Mouse (Mus musculus) megakaryocyte, embryonic 14.5 days (primary cell): ENCODE data around the gene Dlgap5.

Experiments used
- FLI1 ChIP-seq: IDR thresholded peaks from 2 replicates; pipeline ENCODE4 v1.6.1; 2012; ENCODE audit warnings: low read length, inconsistent platforms, mixed read lengths
- GATA1 ChIP-seq: IDR thresholded peaks from 3 replicates; pipeline ENCODE4 v1.6.1; 2012; ENCODE audit warnings: mixed read lengths, low read length, inconsistent platforms, borderline replicate concordance

GRCm38 (mm10) chr14:47396165-47396652, 22.0 kb downstream of the Dlgap5 start:
- no peak for TF ChIP-seq GATA1
- TF ChIP-seq FLI1: no peak
